Mouse (Mus musculus) CH12.LX (cell line): ENCODE measurements around the gene Rnf26. TPM values are rescaled to one million over a fixed set of nuclear protein-coding genes. Genes with fewer than 3 reads are reported as not detected.

Source experiments
- DNase-seq: peaks from one replicate; pipeline ENCODE4 v3.0.0-alpha.2; 2013; ENCODE audit errors: extremely low read depth
- H3K27ac ChIP-seq: 2 replicates; pipeline ENCODE4 v1.5.1; 2012; ENCODE audit warnings: low read depth, mild to moderate bottlenecking, control low read depth, moderate library complexity; ENCODE audit not compliant: insufficient read depth
- H3K27me3 ChIP-seq: replicated peaks from 2 replicates; pipeline ENCODE3; 2012; ENCODE audit warnings: inconsistent platforms
- H3K36me3 ChIP-seq, 2 experiments: replicated peaks in 1 of 2; 2 replicates each; pipeline versions ENCODE3 to v1.6.1; 2012; ENCODE audit warnings: inconsistent platforms in 1 of 2, low read length in 1 of 2, mild to moderate bottlenecking in 1 of 2, mixed read lengths in 1 of 2, moderate library complexity in 1 of 2; ENCODE audit not compliant: control insufficient read depth in 1 of 2, insufficient read depth in 1 of 2
- H3K4me1 ChIP-seq, 2 experiments: 2 replicates each; pipeline ENCODE4 v1.6.1; 2012; ENCODE audit warnings: inconsistent platforms in 1 of 2, moderate library complexity in 1 of 2; ENCODE audit not compliant: insufficient read depth in 2 of 2, control insufficient read depth in 1 of 2
- H3K4me2 ChIP-seq: 2 replicates; pipeline ENCODE4 v1.6.1; 2012; ENCODE audit warnings: low read depth, mild to moderate bottlenecking, control low read depth; ENCODE audit not compliant: poor library complexity, insufficient read depth, severe bottlenecking
- H3K4me3 ChIP-seq, 3 experiments: fragments of 150-350 bp in 1 of 3; sonication (generic) in 1 of 3; replicated peaks in 1 of 3; 2 replicates each; pipeline versions ENCODE3 to v1.5.1; 2011 to 2012; ENCODE audit warnings: low read depth in 2 of 3, low read length in 2 of 3, mild to moderate bottlenecking in 2 of 3, moderate library complexity in 2 of 3, control low read depth in 1 of 3, improper control_type of control experiment in 1 of 3, inconsistent platforms in 1 of 3, mixed read lengths in 1 of 3; ENCODE audit not compliant: poor library complexity in 1 of 3
- H3K79me2 ChIP-seq: replicated peaks from 2 replicates; pipeline ENCODE4 v1.6.1; 2012; ENCODE audit warnings: mild to moderate bottlenecking, moderate library complexity; ENCODE audit not compliant: control insufficient read depth, poor library complexity, insufficient read depth, severe bottlenecking; ENCODE audit errors: extremely low read depth
- H3K9ac ChIP-seq: 2 replicates; pipeline ENCODE4 v1.6.1; 2012; ENCODE audit warnings: low read depth, mild to moderate bottlenecking, control low read depth, moderate library complexity; ENCODE audit not compliant: insufficient read depth
- H3K9me3 ChIP-seq: replicated peaks from 2 replicates; pipeline ENCODE3; 2012; ENCODE audit warnings: low read length, inconsistent platforms, mixed read lengths
- CHD1 ChIP-seq: IDR thresholded peaks from 2 replicates; pipeline ENCODE4 v1.6.1; 2012; ENCODE audit warnings: low read depth, low read length, improper control_type of control experiment, inconsistent platforms
- EP300 ChIP-seq: IDR thresholded peaks from 2 replicates; pipeline ENCODE4 v1.6.1; 2011; ENCODE audit warnings: low read length, improper control_type of control experiment
- ETS1 ChIP-seq: conservative IDR thresholded peaks from 2 replicates; pipeline ENCODE4 v1.6.1; 2012; ENCODE audit warnings: low read depth, mild to moderate bottlenecking, inconsistent platforms, low read length, improper control_type of control experiment, moderate library complexity
- GABPA ChIP-seq: IDR thresholded peaks from 2 replicates; pipeline ENCODE4 v1.6.1; 2012; ENCODE audit warnings: low read depth, low read length, improper control_type of control experiment, inconsistent platforms; ENCODE audit not compliant: insufficient replicate concordance
- HCFC1 ChIP-seq: IDR thresholded peaks from 2 replicates; pipeline ENCODE4 v1.6.1; 2012; ENCODE audit warnings: low read depth, mild to moderate bottlenecking, inconsistent platforms, low read length, improper control_type of control experiment
- MAFK ChIP-seq: IDR thresholded peaks from 2 replicates; pipeline ENCODE4 v1.6.1; 2011; ENCODE audit warnings: low read length, improper control_type of control experiment; ENCODE audit not compliant: insufficient replicate concordance
- MAZ ChIP-seq: IDR thresholded peaks from 2 replicates; pipeline ENCODE4 v1.6.1; 2012; ENCODE audit warnings: low read depth, mild to moderate bottlenecking, inconsistent platforms, low read length, improper control_type of control experiment, moderate library complexity
- POLR2AphosphoS2 ChIP-seq: IDR thresholded peaks from 2 replicates; pipeline ENCODE4 v1.6.1; 2011; ENCODE audit warnings: low read depth, low read length, improper control_type of control experiment
- RCOR1 ChIP-seq: conservative IDR thresholded peaks from 2 replicates; pipeline ENCODE4 v1.6.1; 2012; ENCODE audit warnings: low read depth, mild to moderate bottlenecking, inconsistent platforms, low read length, improper control_type of control experiment
- SIN3A ChIP-seq: IDR thresholded peaks from 2 replicates; pipeline ENCODE4 v1.6.1; 2012; ENCODE audit warnings: low read length, improper control_type of control experiment, inconsistent platforms
- TBP ChIP-seq: conservative IDR thresholded peaks from 2 replicates; pipeline ENCODE4 v1.6.1; 2011; ENCODE audit warnings: low read depth, low read length, improper control_type of control experiment
- USF1 ChIP-seq: IDR thresholded peaks from 2 replicates; pipeline ENCODE4 v1.6.1; 2014; ENCODE audit warnings: low read depth, mild to moderate bottlenecking, inconsistent platforms, low read length, improper control_type of control experiment
- USF2 ChIP-seq: conservative IDR thresholded peaks from 2 replicates; pipeline ENCODE4 v1.6.1; 2011; ENCODE audit warnings: low read depth, low read length, improper control_type of control experiment
- ZKSCAN1 ChIP-seq: IDR thresholded peaks from 2 replicates; pipeline ENCODE4 v1.6.1; 2012; ENCODE audit warnings: low read depth, inconsistent platforms, low read length, improper control_type of control experiment, borderline replicate concordance
- ZNF384 ChIP-seq: IDR thresholded peaks from 2 replicates; pipeline ENCODE4 v1.6.1; 2012; ENCODE audit warnings: low read depth, low read length, improper control_type of control experiment, inconsistent platforms
- dilution Hi-C: fragments of 300-500 bp; cut with MboI; formaldehyde crosslinking; loops from 2 replicates; pipeline ENCODE4 v1.14.3; 2020; ENCODE audit warnings: low sequenced_read_pairs; ENCODE audit not compliant: extremely low pct_unique_long_range_greater_than_20kb, extremely low pct_ligation_motif_present
- in situ Hi-C: fragments of 300-500 bp; cut with MboI; formaldehyde crosslinking; loops from 3 replicates; pipeline ENCODE4 v1.14.3; 2019; ENCODE audit warnings: low sequenced_read_pairs, low pct_ligation_motif_present, low pct_unique_long_range_greater_than_20kb, mixed read lengths
- polyA plus RNA-seq: library from polyadenylated mRNA; unstranded; fragments of >175 nt; gene quantifications from 2 replicates; pipeline ENCODE4 v1.2.1, GENCODE M21; 2012; ENCODE audit warnings: low read depth; ENCODE audit not compliant: insufficient read length
- total RNA-seq, 2 experiments: library from RNA; depleted of rRNA; stranded (reverse); fragments of 300-350 nt in 1 of 2; fragments of >200 nt in 1 of 2; gene quantifications; 2 replicates each; pipeline ENCODE4 v1.2.3; 2012 to 2014

Rnf26 gene
- total and polyA plus RNA-seq, 3 experiments: 11.7 to 40.0 (median 15.3) TPM

- H3K36me3 ChIP-seq: no peaks in the 10 kb centered on the region
- DNase-seq: no peak
- peak overlapping the region; percentile 48 for H3K4me2 ChIP-seq
- no peaks in the 10 kb centered on the region for H3K79me2 ChIP-seq
- dilution Hi-C loops: no loop called here
- H3K27ac ChIP-seq: no peak overlapping the region
- in situ Hi-C loops: loop anchor here (10.0 kb wide), 1 partner anchor 135 kb away; the partner anchor contains the start of gene Nlrx1
- H3K4me3 ChIP-seq: peak overlapping the region; percentile 34 to 43 (median 41)
- TF ChIP-seq TBP: no peak
- no peak for TF ChIP-seq ETS1
- no peak for TF ChIP-seq ZNF384
- TF ChIP-seq MAZ: no peak
- TF ChIP-seq USF2: no peak
- no peak for TF ChIP-seq RCOR1
- no peak for TF ChIP-seq SIN3A
- no peak for TF ChIP-seq HCFC1
- TF ChIP-seq CHD1: no peak
- TF ChIP-seq MAFK: no peak
- TF ChIP-seq EP300: no peak
- no peak for TF ChIP-seq POLR2AphosphoS2
- TF ChIP-seq, all 38 proteins: peak for 0
- H3K9ac ChIP-seq: peak overlapping the region; percentile 22
- peaks cover 55% of the 10 kb centered on the region for H3K27me3 ChIP-seq
- H3K4me1 ChIP-seq: peaks cover 3 to 39% of the 10 kb centered on the region in 2 experiments
- no peaks in the 10 kb centered on the region for H3K9me3 ChIP-seq
These were observed 16.3 kb upstream of the Rnf26 start for GRCm38 (mm10) chr9:44129633-44130032.

DNA sequence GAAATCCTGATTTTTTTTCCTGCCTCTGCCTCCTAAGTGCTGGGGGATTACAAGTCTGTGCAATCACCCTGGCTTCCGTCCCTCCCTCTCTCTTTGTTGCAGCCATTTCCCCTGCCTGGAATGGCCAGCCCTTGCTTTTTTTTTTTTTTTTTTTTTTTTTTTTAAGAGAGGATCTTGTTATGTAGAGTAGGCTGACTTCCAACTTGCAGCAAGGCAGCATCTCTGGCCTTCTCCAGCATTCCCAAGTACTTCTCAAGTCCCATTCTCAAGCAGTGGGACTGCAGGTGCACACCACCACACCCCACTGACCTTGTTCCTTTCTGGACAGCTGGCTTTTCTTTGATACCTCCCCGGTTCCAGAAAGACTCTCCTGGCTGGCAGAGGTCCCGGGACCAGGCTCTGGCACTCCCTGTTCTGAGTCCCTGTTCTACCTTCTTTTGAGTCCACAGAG is 14.1 kb upstream of the Rnf26 start:
- dilution Hi-C loops: no loop called here
- Histone ChIP-seq H3K27me3 (peaks cover 34% of the 10 kb centered on the region), H3K4me1 (peaks cover 3 to 38% of the 10 kb centered on the region in 2 experiments), H3K9me3 (no peaks in the 10 kb centered on the region), H3K36me3 (no peaks in the 10 kb centered on the region)
- TF ChIP-seq ZNF384 (0 out of 2 replicates have a peak, but pooled peaks have one; percentile 20), ZKSCAN1 (no peak), USF1 (no peak), GABPA (no peak)
- TF ChIP-seq, all 38 proteins: peak for 1
- no peak overlapping the region for H3K4me2 ChIP-seq
- no peak for DNase-seq
- H3K79me2 ChIP-seq: no peaks in the 10 kb centered on the region
- in situ Hi-C loops: loop anchor here (10.0 kb wide), 1 partner anchor 137 kb away; the partner anchor contains the start of gene Nlrx1
- H3K9ac ChIP-seq: no peak overlapping the region
- H3K4me3 ChIP-seq: no peak overlapping the region
- H3K27ac ChIP-seq: no peak overlapping the region
